Mouse (Mus musculus) kidney, adult 2 months (tissue): ENCODE data around the gene Polr2f. TPM values are rescaled to one million over a fixed set of nuclear protein-coding genes. Genes with fewer than 3 reads are reported as not detected.

Source experiments
- DNase-seq: peaks from one replicate; pipeline ENCODE4 v3.0.0; 2021
- H3K27ac ChIP-seq: fragments of 200-500 bp; 2 replicates; pipeline ENCODE4 v1.5.1; 2012; ENCODE audit warnings: low read depth, low read length, control low read depth, inconsistent platforms; ENCODE audit not compliant: insufficient read depth
- H3K27me3 ChIP-seq: fragments of 200-500 bp; replicated peaks from 2 replicates; pipeline ENCODE4 v1.6.1; 2012; ENCODE audit warnings: mild to moderate bottlenecking, moderate library complexity, low read length, inconsistent platforms; ENCODE audit not compliant: control insufficient read depth, insufficient read depth
- H3K36me3 ChIP-seq: fragments of 200-500 bp; 2 replicates; pipeline ENCODE4 v1.6.1; 2012; ENCODE audit warnings: mild to moderate bottlenecking, moderate library complexity, low read length, inconsistent platforms; ENCODE audit not compliant: control insufficient read depth, insufficient read depth
- H3K4me1 ChIP-seq: fragments of 200-500 bp; 2 replicates; pipeline ENCODE4 v1.6.1; 2011; ENCODE audit warnings: low read length; ENCODE audit not compliant: control insufficient read depth, insufficient read depth
- H3K4me3 ChIP-seq: fragments of 200-500 bp; 2 replicates; pipeline ENCODE4 v1.5.1; 2011; ENCODE audit warnings: mild to moderate bottlenecking, low read depth, low read length, control low read depth; ENCODE audit not compliant: insufficient read depth
- CTCF ChIP-seq: fragments of 200-500 bp; conservative IDR thresholded peaks from 2 replicates; pipeline ENCODE4 v1.5.1; 2011; ENCODE audit warnings: low read depth, mild to moderate bottlenecking, control low read depth, low read length, moderate library complexity, mixed read lengths; ENCODE audit not compliant: insufficient read depth, insufficient read length
- POLR2A ChIP-seq: fragments of 200-500 bp; IDR thresholded peaks from one replicate; pipeline ENCODE4 v1.6.1; 2011; ENCODE audit warnings: low read depth, low read length, control low read depth
- WGBS: fragments of 180-500 bp; shearing (Covaris S2); methylation state at CpG from one replicate; pipeline ENCODE4 v1.1.7; 2018; 5-methylcytosine and 5-hydroxymethylcytosine counted together
- polyA plus RNA-seq: library from polyadenylated mRNA; depleted of rRNA; stranded (reverse); fragments of >200 nt; gene quantifications from 2 replicates; pipeline ENCODE4 v1.2.3, GENCODE M21; 2012

Polr2f gene
- polyA plus RNA-seq, 1 experiment: 74.9 TPM

GRCm38 (mm10) chr15:79155572-79155971, 14.8 kb downstream of the Polr2f start:
- WGBS: 25% methylated on average over 3 of the region's 3 CpGs
- H3K4me3 ChIP-seq: no peak overlapping the region
- no peak for DNase-seq
- H3K27ac ChIP-seq: no peak overlapping the region
- TF ChIP-seq CTCF: no peak
- TF ChIP-seq POLR2A: no peak
- no peaks in the 10 kb centered on the region for H3K27me3 ChIP-seq
- no peaks in the 10 kb centered on the region for H3K36me3 ChIP-seq
- no peaks in the 10 kb centered on the region for H3K4me1 ChIP-seq

DNA sequence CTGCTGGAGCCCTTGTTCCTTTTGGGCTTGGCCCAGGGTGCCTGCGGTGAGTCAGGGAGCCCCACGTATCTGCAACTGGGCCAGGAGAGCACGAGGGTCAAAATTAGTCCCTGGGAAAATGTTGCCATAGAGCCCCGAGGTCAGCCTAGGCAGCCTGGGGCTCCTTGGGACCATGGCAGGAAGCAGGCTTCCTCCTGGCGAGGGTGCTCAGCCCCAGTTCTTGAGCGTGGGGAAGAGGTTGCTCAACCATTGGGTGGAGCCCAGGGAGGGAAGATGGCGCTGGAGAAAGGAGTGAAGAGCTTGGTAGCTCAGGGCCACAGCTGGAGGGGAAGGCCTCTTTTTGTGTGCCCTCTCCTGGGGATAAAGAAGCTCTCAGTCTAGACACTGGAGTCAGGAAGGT, 21.5 kb downstream of the Polr2f start:
- 77% methylated on average over 7 of the region's 7 CpGs for WGBS
- Histone ChIP-seq H3K36me3 (no peaks in the 10 kb centered on the region), H3K4me1 (no peaks in the 10 kb centered on the region), H3K27ac (no peak overlapping the region), H3K27me3 (peaks cover 3% of the 10 kb centered on the region; the same call in 1 of the 2 replicates), H3K4me3 (no peak overlapping the region)
- TF ChIP-seq CTCF (no peak), POLR2A (no peak)
- no peak for DNase-seq

GRCm38 (mm10) chr15:79162822-79163221, 22.0 kb downstream of the Polr2f start:
- Histone ChIP-seq H3K4me1 (no peaks in the 10 kb centered on the region), H3K36me3 (no peaks in the 10 kb centered on the region), H3K27ac (no peak overlapping the region), H3K4me3 (no peak overlapping the region), H3K27me3 (peaks cover 3% of the 10 kb centered on the region; the same call in 1 of the 2 replicates)
- DNase-seq: no peak
- WGBS: 47% methylated on average over 14 of the region's 14 CpGs
- TF ChIP-seq CTCF (no peak), POLR2A (no peak)

- no peak for DNase-seq
- H3K27me3 ChIP-seq: peaks cover 3% of the 10 kb centered on the region; the same call in 1 of the 2 replicates
- no peaks in the 10 kb centered on the region for H3K4me1 ChIP-seq
- H3K4me3 ChIP-seq: no peak overlapping the region
- WGBS: 23% methylated on average over 15 of the region's 15 CpGs
- TF ChIP-seq POLR2A: no peak
- TF ChIP-seq CTCF: no peak
- no peak overlapping the region for H3K27ac ChIP-seq
- no peaks in the 10 kb centered on the region for H3K36me3 ChIP-seq
Observed at GRCm38 (mm10) chr15:79164251-79164650, 23.4 kb downstream of the Polr2f start.

- 75% methylated on average over 5 of the region's 5 CpGs for WGBS
- Histone ChIP-seq H3K27me3 (peaks cover 3% of the 10 kb centered on the region; the same call in 1 of the 2 replicates), H3K36me3 (no peaks in the 10 kb centered on the region), H3K27ac (no peak within 1 kb of the TSS), H3K4me3 (no peak within 1 kb of the TSS), H3K4me1 (no peaks in the 10 kb centered on the region)
- TF ChIP-seq POLR2A (no peak), CTCF (no peak)
- DNase-seq: no peak
Observed at GRCm38 (mm10) chr15:79165140-79165539, 24.3 kb downstream of the Polr2f start, which contains the start of gene Sox10. Gene Sox10, minus strand, starts transcription at chr15:79165240.

- WGBS: 75% methylated on average over 8 of the region's 8 CpGs
- H3K4me3 ChIP-seq: no peak overlapping the region
- DNase-seq: no peak
- H3K27ac ChIP-seq: no peak overlapping the region
- no peaks in the 10 kb centered on the region for H3K4me1 ChIP-seq
- H3K36me3 ChIP-seq: no peaks in the 10 kb centered on the region
- no peak for TF ChIP-seq POLR2A
- TF ChIP-seq CTCF: no peak
- H3K27me3 ChIP-seq: peaks cover 3% of the 10 kb centered on the region; the same call in 1 of the 2 replicates
Observed at GRCm38 (mm10) chr15:79166712-79167111, 25.9 kb downstream of the Polr2f start.

DNA sequence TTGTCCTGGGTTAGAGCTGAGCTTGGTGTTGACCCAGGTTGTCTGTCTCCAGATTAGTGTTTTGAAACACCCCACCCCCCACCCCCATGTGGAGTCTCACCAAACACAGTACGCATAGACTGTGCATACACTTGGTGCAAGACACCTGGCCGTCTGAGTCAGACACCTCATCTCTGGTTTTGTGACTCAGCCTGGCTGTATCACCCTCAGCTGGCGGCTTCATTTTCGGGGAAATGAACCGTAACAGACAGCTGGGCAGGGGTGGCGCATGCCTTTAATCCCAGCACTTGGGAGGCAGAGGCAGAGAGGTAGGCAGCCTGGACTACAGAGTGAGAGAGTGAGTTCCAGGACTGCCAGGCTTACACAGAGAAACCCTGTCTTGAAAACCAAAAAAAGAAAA, 36.1 kb downstream of the Polr2f start:
- Histone ChIP-seq H3K27ac (no peak overlapping the region), H3K4me3 (no peak overlapping the region), H3K27me3 (no peaks in the 10 kb centered on the region), H3K36me3 (no peaks in the 10 kb centered on the region), H3K4me1 (no peaks in the 10 kb centered on the region)
- 53% methylated on average over 6 of the region's 6 CpGs for WGBS
- DNase-seq: peak; percentile 24
- TF ChIP-seq CTCF: no peak
- no peak for TF ChIP-seq POLR2A
